Mouse (Mus musculus): Measurements from ENCODE around the gene Defb45. TPM values are rescaled to one million over a fixed set of nuclear protein-coding genes. Genes with fewer than 3 reads are reported as not detected.

Gene Defb45
- not detected in 2 replicates for polyA plus RNA-seq (2012; ENCODE audit: insufficient read depth, low replicate concordance)

- Histone ChIP-seq H3K27me3 (replicated peaks) (peaks cover 10% of the 10 kb centered on the region), H3K36me3 (replicated peaks; ENCODE audit: low read length) (no peaks in the 10 kb centered on the region), H3K9me3 (peaks cover 21% of the 10 kb centered on the region), H3K4me3 (replicated peaks) (no peak within 1 kb of the TSS), H3K4me1 (peaks cover 24% of the 10 kb centered on the region)
- no peak for TF ChIP-seq FLI1 (IDR thresholded peaks at IDR 0.05; ENCODE audit: low read length)
- no peak for TF ChIP-seq GATA1 (IDR thresholded peaks at IDR 0.05; ENCODE audit: borderline replicate concordance, low read length)
Measured at GRCm38 (mm10) chr2:152599299-152599698, at the start of gene Defb45. Defb45 (minus strand) TSS chr2:152599399.

GRCm38 (mm10) chr2:152639406-152640113 lies 40.4 kb upstream of the Defb45 start:
- Histone ChIP-seq H3K27me3 (replicated peaks) (peaks cover 51% of the 10 kb centered on the region), H3K4me3 (replicated peaks) (no peak overlapping the region), H3K36me3 (replicated peaks; ENCODE audit: low read length) (no peaks in the 10 kb centered on the region), H3K9me3 (peaks cover 9% of the 10 kb centered on the region), H3K4me1 (peaks cover 3% of the 10 kb centered on the region; the same call in 1 of the 2 replicates)
- TF ChIP-seq GATA1 (IDR thresholded peaks at IDR 0.05; ENCODE audit: borderline replicate concordance, low read length) (no peak), FLI1 (IDR thresholded peaks at IDR 0.05; ENCODE audit: low read length) (no peak)

GRCm38 (mm10) chr2:152638865-152639264 lies 39.7 kb upstream of the Defb45 start:
- no peak overlapping the region for H3K4me3 ChIP-seq (replicated peaks)
- no peaks in the 10 kb centered on the region for H3K36me3 ChIP-seq (replicated peaks; ENCODE audit: low read length)
- H3K27me3 ChIP-seq (replicated peaks), result peaks cover 54% of the 10 kb centered on the region
- H3K4me1 ChIP-seq, result peaks cover 3% of the 10 kb centered on the region; the same call in 1 of the 2 replicates
- TF ChIP-seq FLI1 (IDR thresholded peaks at IDR 0.05; ENCODE audit: low read length) (no peak), GATA1 (IDR thresholded peaks at IDR 0.05; ENCODE audit: borderline replicate concordance, low read length) (no peak)
- H3K9me3 ChIP-seq, result peaks cover 5% of the 10 kb centered on the region; the same call in 1 of the 2 replicates

DNA sequence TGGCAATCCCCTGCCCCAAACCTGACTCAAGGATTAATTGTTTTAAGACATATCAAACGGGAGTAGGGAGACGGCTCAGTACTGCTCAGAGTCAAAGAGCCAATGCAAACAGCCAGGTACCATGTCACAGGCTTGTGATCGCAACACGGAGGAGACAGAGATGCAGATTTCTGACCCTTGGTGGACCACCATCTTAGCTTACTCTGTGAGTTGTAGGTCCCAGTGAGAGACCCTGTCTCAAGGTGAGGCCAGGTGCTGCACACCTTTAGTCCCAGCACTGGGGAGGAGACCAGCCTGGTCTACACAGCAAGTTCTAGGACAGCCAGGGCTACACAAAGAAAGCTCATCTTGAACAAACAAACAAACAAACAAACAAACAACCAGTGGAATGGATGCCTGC lies 38.2 kb upstream of the Defb45 start:
- Histone ChIP-seq H3K4me1 (peaks cover 3% of the 10 kb centered on the region; the same call in 1 of the 2 replicates), H3K36me3 (replicated peaks; ENCODE audit: low read length) (no peaks in the 10 kb centered on the region), H3K9me3 (peaks cover 2% of the 10 kb centered on the region; the same call in 1 of the 2 replicates), H3K27me3 (replicated peaks) (peaks cover 64% of the 10 kb centered on the region), H3K4me3 (replicated peaks) (no peak overlapping the region)
- TF ChIP-seq FLI1 (IDR thresholded peaks at IDR 0.05; ENCODE audit: low read length) (no peak), GATA1 (IDR thresholded peaks at IDR 0.05; ENCODE audit: borderline replicate concordance, low read length) (no peak)

DNA sequence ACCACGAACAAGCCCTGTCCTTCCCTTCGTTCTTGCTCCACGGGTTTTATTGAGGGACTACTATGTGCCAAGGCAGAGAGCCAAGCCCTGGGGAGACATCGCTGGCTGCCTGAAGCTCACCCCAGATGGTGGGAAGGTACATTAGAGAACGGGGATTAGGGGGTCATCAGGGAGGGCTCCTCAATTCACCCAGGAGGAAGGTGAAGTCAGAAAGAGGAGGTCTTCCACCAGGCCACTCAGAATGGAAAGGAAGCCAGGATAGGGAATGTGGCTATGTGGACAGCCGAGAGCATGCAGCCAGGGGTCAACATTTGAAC lies 37.8 kb upstream of the Defb45 start:
- TF ChIP-seq GATA1 (IDR thresholded peaks at IDR 0.05; ENCODE audit: borderline replicate concordance, low read length) (no peak), FLI1 (IDR thresholded peaks at IDR 0.05; ENCODE audit: low read length) (no peak)
- no peaks in the 10 kb centered on the region for H3K9me3 ChIP-seq

DNA sequence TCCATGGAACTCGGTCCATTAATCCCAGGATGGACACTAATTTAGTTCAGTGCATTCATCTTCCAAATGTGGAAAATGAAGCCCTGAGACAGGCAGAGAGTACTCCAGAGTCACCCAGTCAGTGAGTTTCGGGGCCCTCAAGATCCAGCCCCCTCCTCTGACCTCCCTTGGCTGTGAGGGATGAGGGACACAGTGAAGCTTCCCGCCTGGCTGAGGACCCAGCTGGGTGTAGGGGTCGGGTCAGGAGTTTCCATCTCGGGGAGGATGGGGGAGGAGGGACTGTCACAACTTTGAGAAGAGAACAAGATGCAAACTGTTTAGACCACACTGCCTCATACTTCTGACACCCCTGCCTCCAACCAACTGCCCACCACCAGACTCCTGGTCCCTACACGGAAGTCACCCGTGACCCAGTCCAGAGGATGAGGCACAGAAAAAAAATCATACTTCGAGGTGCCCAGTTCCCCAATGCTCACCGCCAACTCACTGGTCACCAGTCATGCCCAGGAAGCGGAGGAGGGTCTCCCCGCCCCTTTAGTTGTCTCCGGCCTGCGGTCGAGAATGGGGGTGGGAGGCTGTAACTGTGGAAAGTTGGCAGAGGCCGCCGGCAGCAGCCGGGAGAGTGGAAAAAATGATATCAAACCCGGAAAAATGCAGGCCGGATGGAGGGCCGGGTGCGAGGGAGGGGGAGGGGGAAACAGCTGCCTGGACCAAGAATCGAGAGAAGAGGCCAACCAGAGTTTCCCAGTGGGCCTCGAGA lies 37.2 kb upstream of the Defb45 start:
- TF ChIP-seq GATA1 (IDR thresholded peaks at IDR 0.05; ENCODE audit: borderline replicate concordance, low read length), result no peak
- TF ChIP-seq FLI1 (IDR thresholded peaks at IDR 0.05; ENCODE audit: low read length), result no peak
- Histone ChIP-seq H3K36me3 (replicated peaks; ENCODE audit: low read length) (no peaks in the 10 kb centered on the region), H3K27me3 (replicated peaks) (peaks cover 72% of the 10 kb centered on the region), H3K9me3 (no peaks in the 10 kb centered on the region), H3K4me1 (peaks cover 3% of the 10 kb centered on the region; the same call in 1 of the 2 replicates), H3K4me3 (replicated peaks) (peak overlapping the region; percentile 4)

More for the DNA sequence above, 37.8 kb upstream of the Defb45 start:
- Histone ChIP-seq H3K36me3 (replicated peaks; ENCODE audit: low read length) (no peaks in the 10 kb centered on the region), H3K4me3 (replicated peaks) (peak overlapping the region; percentile 4), H3K27me3 (replicated peaks) (peaks cover 68% of the 10 kb centered on the region), H3K4me1 (peaks cover 3% of the 10 kb centered on the region; the same call in 1 of the 2 replicates)

DNA sequence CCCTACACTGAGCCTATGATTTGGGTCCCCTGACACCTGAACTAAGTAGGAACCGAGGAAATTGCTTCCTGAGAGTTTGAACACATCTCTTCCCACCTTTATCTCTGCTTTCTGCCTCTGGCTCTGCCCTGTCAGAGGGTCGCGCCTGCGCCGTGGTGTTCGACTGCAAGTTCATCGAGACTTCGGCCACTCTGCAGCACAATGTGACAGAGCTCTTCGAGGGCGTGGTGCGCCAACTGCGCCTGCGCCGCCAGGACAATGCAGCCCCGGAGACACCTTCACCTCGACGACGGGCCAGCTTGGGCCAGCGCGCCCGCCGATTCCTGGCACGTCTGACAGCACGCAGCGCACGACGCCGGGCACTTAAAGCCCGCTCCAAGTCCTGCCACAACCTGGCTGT lies 35.1 kb upstream of the Defb45 start:
- TF ChIP-seq GATA1 (IDR thresholded peaks at IDR 0.05; ENCODE audit: borderline replicate concordance, low read length) (no peak), FLI1 (IDR thresholded peaks at IDR 0.05; ENCODE audit: low read length) (no peak)
- no peaks in the 10 kb centered on the region for H3K9me3 ChIP-seq
- H3K4me3 ChIP-seq (replicated peaks), result no peak overlapping the region
- H3K27me3 ChIP-seq (replicated peaks), result peaks cover 86% of the 10 kb centered on the region
- H3K36me3 ChIP-seq (replicated peaks; ENCODE audit: low read length), result no peaks in the 10 kb centered on the region
- no peaks in the 10 kb centered on the region; the same call in 1 of the 2 replicates for H3K4me1 ChIP-seq

GRCm38 (mm10) chr2:152633334-152633733 lies 34.1 kb upstream of the Defb45 start:
- no peaks in the 10 kb centered on the region for H3K36me3 ChIP-seq (replicated peaks; ENCODE audit: low read length)
- H3K4me1 ChIP-seq, result no peaks in the 10 kb centered on the region; the same call in 1 of the 2 replicates
- no peak overlapping the region for H3K4me3 ChIP-seq (replicated peaks)
- TF ChIP-seq FLI1 (IDR thresholded peaks at IDR 0.05; ENCODE audit: low read length) (no peak), GATA1 (IDR thresholded peaks at IDR 0.05; ENCODE audit: borderline replicate concordance, low read length) (no peak)
- peaks cover 88% of the 10 kb centered on the region for H3K27me3 ChIP-seq (replicated peaks)
- H3K9me3 ChIP-seq, result no peaks in the 10 kb centered on the region

GRCm38 (mm10) chr2:152629904-152630303 lies 30.7 kb upstream of the Defb45 start:
- no peak for TF ChIP-seq GATA1 (IDR thresholded peaks at IDR 0.05; ENCODE audit: borderline replicate concordance, low read length)
- TF ChIP-seq FLI1 (IDR thresholded peaks at IDR 0.05; ENCODE audit: low read length), result no peak
- peaks cover 93% of the 10 kb centered on the region for H3K27me3 ChIP-seq (replicated peaks)
- H3K4me1 ChIP-seq, result peaks cover 12% of the 10 kb centered on the region
- H3K4me3 ChIP-seq (replicated peaks), result no peak overlapping the region
- no peaks in the 10 kb centered on the region for H3K9me3 ChIP-seq
- H3K36me3 ChIP-seq (replicated peaks; ENCODE audit: low read length), result no peaks in the 10 kb centered on the region

- no peak overlapping the region for H3K4me3 ChIP-seq (replicated peaks)
- peaks cover 4% of the 10 kb centered on the region for H3K9me3 ChIP-seq
- H3K36me3 ChIP-seq (replicated peaks; ENCODE audit: low read length), result no peaks in the 10 kb centered on the region
- peaks cover 12% of the 10 kb centered on the region for H3K4me1 ChIP-seq
- H3K27me3 ChIP-seq (replicated peaks), result peaks cover 94% of the 10 kb centered on the region
- TF ChIP-seq FLI1 (IDR thresholded peaks at IDR 0.05; ENCODE audit: low read length) (no peak), GATA1 (IDR thresholded peaks at IDR 0.05; ENCODE audit: borderline replicate concordance, low read length) (no peak)
Measured at GRCm38 (mm10) chr2:152629239-152629638, 30.0 kb upstream of the Defb45 start.

Data from megakaryocyte, embryonic 14.5 days (primary cell).